Mouse (Mus musculus): ENCODE measurements around the gene Rps8.

DNA sequence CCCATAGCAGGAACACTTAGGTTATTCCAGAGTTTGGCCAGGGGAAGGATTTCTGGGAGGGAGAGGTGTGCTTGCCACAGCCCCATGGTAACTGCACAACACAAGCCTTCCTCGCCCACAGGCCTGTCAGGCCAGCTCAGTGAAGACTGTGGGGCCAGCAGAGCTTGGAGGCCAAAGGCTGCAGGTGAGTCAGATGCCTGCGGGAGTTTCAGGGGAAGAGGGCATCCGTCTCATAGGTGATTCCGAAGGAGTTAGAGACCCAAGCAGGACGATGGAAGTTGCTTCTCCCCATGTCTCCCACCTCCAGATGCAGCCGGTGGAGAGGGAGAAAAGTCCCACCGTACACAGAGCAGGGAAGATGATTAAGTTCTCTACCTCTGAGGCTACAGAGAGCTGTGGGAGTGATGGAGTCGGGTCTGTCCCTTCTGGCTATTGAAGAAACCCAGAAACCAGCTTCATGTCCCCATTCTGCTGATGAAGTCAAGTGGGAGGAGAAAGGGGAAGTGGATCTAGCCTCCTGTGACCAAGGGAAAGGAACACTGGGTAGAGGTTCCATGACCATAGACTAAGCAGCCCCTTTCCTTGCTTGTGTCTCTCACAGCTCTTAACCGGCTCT is 29.3 kb downstream of the Rps8 start, which contains the start of gene Tctex1d4:
- TF ChIP-seq ELF1 (IDR thresholded peaks at IDR 0.05; ENCODE audit: low read depth, low read length) (no peak), POLR2A (IDR thresholded peaks at IDR 0.05; ENCODE audit: control insufficient read depth in 1 of 2, insufficient read depth in 1 of 2, low read depth in 1 of 2, low read length in 2 of 2, poor library complexity in 1 of 2) (no peak), MAX (IDR thresholded peaks at IDR 0.05; ENCODE audit: low read length) (no peak), BHLHE40 (IDR thresholded peaks at IDR 0.05; ENCODE audit: borderline replicate concordance, low read depth, low read length) (no peak), UBTF (IDR thresholded peaks at IDR 0.05; ENCODE audit: borderline replicate concordance, insufficient read depth, low read depth, low read length) (no peak), ZC3H11A (IDR thresholded peaks at IDR 0.05; ENCODE audit: low read depth, low read length) (no peak), CHD1 (IDR thresholded peaks at IDR 0.05; ENCODE audit: low read depth, low read length) (no peak), SIN3A (IDR thresholded peaks at IDR 0.05; ENCODE audit: low read length) (no peak), EP300 (IDR thresholded peaks at IDR 0.05; ENCODE audit: low read depth in 1 of 2, low read length in 2 of 2) (no peak), KAT2A (conservative IDR thresholded peaks at IDR 0.05; ENCODE audit: low read depth, low read length) (no peak)

All from MEL (cell line).